Mouse (Mus musculus) thymus, adult 2 months (tissue): Measurements from ENCODE around the gene Dgkh.

Source experiments
- CTCF ChIP-seq: fragments of 200-500 bp; IDR thresholded peaks from 2 replicates; pipeline ENCODE4 v1.5.1; 2012; ENCODE audit warnings: mild to moderate bottlenecking, control low read depth, low read length, moderate library complexity, borderline replicate concordance; ENCODE audit not compliant: control insufficient read depth, poor library complexity, insufficient read depth; ENCODE audit errors: extremely low read depth
- POLR2A ChIP-seq: fragments of 200-500 bp; IDR thresholded peaks from 2 replicates; pipeline ENCODE4 v1.6.1; 2012; ENCODE audit warnings: mild to moderate bottlenecking, low read length, control low read depth, moderate library complexity; ENCODE audit not compliant: control insufficient read depth, poor library complexity, insufficient read depth; ENCODE audit errors: extremely low read depth

DNA sequence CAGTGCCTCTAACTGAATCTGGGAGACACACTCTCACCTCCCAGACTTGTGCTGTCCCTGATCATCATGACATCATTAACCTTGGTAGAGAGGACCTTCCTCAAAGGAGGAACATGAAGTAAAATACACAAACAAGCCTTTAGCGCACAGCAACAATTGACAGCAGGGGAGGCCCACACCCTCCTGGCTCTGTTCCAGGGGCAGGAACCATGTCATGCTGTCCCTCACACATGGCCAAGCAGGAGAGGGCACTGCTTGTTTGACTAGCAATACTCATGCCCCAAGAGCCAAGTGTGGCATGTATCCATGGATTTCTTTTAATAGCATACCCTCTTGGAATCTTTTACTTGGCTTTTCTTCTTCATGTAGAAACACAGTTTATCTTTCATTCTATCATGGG, 22.7 kb upstream of the Dgkh start:
- TF ChIP-seq CTCF (no peak), POLR2A (no peak)
